Mouse (Mus musculus): ENCODE results near the gene Sirt3.

The Sirt3 gene

DNA sequence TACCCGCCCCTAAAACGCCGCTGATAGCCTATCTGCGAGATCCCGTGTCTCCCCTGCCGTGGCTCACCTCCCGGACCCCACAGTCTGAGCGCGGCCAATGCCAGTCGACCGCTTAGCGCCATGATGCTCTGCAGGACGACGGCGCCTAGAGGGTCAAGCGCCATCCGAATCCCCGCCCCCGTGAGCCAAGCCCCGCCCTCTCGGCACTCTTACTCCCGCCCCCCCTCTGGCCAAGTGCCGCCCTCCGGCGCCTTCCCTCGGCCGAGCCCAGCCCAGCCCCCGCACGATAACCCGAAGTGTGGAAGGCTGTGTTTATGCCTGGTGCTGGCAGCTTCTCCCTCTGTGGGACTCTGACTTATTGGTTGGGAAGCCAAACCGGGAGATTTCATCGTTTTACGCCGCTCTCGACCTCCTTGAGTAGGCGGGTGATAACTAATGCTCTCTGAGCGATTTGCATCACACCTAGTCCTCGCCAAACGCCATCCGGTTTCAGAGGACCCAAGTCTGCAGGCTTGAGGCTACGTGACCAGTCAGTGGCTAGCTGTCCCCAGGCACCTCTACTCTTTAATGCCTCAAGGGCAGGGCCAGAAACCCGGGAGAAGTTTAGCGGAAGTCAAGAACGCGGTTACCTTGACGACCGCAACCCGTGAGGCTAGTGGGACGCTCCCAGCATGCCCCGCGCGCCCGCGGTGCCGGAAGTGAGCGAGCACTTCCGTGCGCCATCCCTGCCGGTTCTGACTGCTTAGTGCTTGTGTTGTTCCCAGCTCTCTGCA lies at the start of gene Sirt3, which contains the start of gene Psmd13:
TSS of gene Sirt3 (minus strand) at position 614 of the 773 bp plus-strand sequence.
TSS of gene Psmd13 (plus strand) at position 273 of the 773 bp plus-strand sequence.
- CTCF ChIA-PET, result no interaction called here

GRCm38 (mm10) chr7:140927181-140927580 lies 45.1 kb upstream of the Sirt3 start:
- CTCF ChIA-PET, result interaction anchor here (0.6 kb wide), 1 partner anchor 10 kb away, joined by 14 read pairs; no protein-coding TSS in a partner anchor

- CTCF ChIA-PET, result no interaction called here
These were observed 41.1 kb upstream of the Sirt3 start for GRCm38 (mm10) chr7:140923070-140923775.

DNA sequence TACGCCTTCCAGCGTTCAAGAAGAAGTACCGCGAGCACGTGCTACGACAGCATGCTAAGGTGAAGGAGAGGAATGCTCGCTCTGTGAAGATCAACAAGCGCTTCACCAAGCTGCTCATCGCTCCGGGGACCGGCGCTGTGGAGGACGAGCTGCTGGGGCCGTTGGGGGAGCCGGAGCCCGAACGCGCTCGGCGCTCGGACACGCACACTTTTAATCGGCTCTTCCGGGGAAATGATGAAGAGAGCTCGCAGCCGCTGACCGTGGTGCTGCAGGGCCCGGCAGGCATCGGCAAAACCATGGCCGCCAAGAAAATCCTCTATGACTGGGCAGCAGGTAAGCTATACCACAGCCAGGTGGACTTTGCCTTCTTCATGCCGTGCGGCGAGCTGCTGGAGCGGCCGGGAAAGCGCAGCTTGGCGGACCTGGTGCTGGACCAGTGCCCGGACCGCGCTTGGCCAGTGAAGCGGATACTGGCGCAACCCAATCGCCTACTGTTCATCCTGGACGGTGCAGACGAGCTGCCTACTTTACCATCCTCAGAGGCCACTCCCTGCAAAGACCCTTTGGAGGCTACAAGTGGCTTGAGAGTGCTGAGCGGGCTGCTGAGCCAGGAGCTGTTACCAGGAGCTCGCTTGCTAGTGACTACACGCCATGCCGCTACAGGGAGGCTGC lies 40.4 kb upstream of the Sirt3 start:
- CTCF ChIA-PET, result no interaction called here

- CTCF ChIA-PET, result interaction anchor here (0.6 to 0.7 kb wide), 2 partner anchors 13 to 262 kb away, joined by 3 to 4 read pairs; no protein-coding TSS in a partner anchor
These were observed 39.3 kb upstream of the Sirt3 start for GRCm38 (mm10) chr7:140921225-140921975.

GRCm38 (mm10) chr7:140920418-140921029 lies 38.4 kb upstream of the Sirt3 start, which contains the start of gene Nlrp6:
TSS of gene Nlrp6 (plus strand) at chr7:140920902.
- CTCF ChIA-PET, result interaction anchor here (0.6 kb wide), 1 partner anchor 263 kb away, joined by 4 read pairs; no protein-coding TSS in a partner anchor

DNA sequence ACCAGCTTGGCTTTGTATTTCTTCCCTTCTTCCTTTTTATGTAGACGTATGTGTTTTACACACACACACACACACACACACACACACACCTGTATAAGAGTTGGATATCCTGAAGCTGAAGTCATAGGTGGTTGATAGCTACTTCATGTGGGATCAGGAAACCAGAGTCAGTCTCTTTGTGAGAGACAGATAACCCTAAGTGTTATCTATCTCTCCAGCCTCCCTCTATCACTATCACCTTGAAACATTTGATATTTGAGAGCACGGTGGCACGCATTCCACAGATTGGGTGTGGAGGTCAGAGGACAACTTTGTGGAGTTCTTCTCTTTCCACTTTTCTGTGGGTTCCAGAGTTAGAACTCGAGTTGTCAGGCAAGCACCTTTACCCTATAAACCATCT lies 37.8 kb upstream of the Sirt3 start:
- CTCF ChIA-PET, result interaction anchor here (0.6 kb wide), 1 partner anchor 228 kb away, joined by 6 read pairs; no protein-coding TSS in a partner anchor

- CTCF ChIA-PET, result no interaction called here
These were observed 32.1 kb upstream of the Sirt3 start for GRCm38 (mm10) chr7:140914031-140914690.

DNA sequence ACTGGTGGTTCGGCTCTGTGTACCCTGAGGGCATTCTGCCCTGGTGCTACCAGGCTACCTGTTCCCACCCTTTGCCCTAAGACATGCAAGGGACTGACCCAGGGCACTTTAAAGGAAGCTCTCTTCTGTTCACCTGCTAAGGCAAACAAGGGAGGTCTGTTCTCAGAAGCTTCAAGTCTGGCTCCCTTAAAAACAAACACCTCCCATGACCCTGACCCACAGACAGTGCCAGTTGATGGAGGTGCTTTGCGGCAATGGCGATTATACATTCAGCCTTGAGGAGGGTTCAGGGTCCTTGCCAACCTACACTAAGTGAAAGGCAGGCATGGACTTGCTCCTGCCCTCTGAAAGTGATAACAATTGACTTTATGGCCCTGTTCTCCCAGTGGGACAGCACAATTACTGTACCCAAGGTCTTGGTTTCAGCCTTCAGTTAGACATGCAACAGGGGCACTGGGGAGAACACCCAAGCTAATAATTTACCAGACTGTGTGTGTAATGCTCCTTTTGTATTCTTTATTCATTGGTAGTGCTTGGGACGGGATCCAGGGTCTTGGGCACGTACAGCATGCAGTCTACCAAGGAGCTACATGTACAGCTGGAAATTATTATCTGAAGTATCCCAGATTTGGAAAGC lies 30.9 kb upstream of the Sirt3 start:
- CTCF ChIA-PET, result interaction anchor here (0.7 kb wide), 1 partner anchor 133 kb away, joined by 7 read pairs; no protein-coding TSS in a partner anchor

- CTCF ChIA-PET, result no interaction called here
These were observed 30.2 kb upstream of the Sirt3 start for GRCm38 (mm10) chr7:140912293-140912692.

- CTCF ChIA-PET, result interaction anchor here (0.6 to 3.1 kb wide), 6 partner anchors 13 to 177 kb away, joined by 3 to 21 read pairs (median 3); no protein-coding TSS in a partner anchor
These were observed 26.6 kb upstream of the Sirt3 start for GRCm38 (mm10) chr7:140908634-140909107.

DNA sequence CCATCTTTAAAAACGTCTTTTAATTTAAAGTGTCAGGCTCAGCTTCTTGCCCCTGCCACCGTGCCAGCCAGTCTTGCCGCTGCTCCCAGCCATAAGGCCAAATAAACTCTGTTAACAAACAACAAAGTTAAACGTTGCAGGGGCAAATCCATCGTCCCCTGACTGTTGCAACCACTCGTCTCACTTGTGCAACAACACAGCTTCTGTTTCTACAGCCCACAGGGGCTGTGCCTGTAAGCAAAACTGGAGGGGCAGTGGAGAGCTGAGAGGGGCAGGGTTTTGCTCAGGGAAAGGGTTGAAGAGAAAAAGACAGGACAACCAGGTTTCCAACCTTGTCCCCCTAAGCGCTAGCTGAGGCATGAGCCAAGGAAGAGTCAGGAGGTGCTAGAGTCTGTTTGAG lies 26.1 kb upstream of the Sirt3 start:
- CTCF ChIA-PET, result interaction anchor here (1.2 to 3.1 kb wide), 3 partner anchors 14 to 164 kb away, joined by 3 to 21 read pairs (median 3); no protein-coding TSS in a partner anchor

DNA sequence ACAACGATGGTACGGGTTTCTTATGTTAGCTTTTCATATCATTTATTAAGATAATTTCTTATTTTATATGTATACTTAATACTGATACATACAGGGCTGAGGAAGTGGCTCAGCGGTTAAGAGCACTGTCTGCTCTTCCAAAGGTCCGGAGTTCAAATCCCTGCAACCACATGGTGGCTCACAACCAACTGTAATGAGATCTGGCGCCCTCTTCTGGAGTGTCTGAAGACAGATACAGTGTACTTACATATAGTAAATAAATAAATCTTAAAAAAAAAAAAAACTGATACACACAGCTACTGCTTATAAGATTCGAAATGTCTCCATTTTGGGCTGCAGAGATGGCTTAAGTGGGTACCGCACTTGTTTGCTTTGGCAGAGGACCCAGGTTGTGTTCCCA lies 25.6 kb upstream of the Sirt3 start:
- CTCF ChIA-PET, result interaction anchor here (1.2 to 3.1 kb wide), 3 partner anchors 14 to 165 kb away, joined by 3 to 21 read pairs (median 3); no protein-coding TSS in a partner anchor

GRCm38 (mm10) chr7:140907131-140907530 lies 25.0 kb upstream of the Sirt3 start:
- CTCF ChIA-PET, result interaction anchor here (3.1 kb wide), 1 partner anchor 141 kb away, joined by 21 read pairs; no protein-coding TSS in a partner anchor

DNA sequence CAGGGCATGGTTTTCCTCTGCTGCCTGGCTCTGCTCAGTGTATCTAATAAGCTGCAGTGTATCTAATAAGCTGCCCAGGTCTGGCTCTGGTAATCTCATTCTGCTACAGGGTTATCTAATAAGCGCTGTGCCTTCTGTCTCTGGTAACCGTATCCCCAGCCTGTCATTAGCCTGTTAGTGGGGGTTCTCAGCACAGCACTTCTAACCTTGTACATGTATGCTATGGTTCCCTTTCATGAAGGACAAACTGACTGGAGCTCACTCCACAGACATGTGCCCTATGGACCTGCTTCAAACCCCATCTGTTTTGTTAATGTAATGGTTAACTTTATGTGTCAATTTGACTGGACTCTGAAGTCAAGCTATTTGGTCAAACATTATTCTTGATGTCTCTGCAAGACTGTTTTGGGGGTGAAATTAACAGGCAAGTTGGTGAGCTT lies 23.6 kb upstream of the Sirt3 start:
- CTCF ChIA-PET, result interaction anchor here (0.7 to 0.9 kb wide), 2 partner anchors 10 to 60 kb away, joined by 4 to 5 read pairs; partner anchors contain the start of gene Scgb1c1

DNA sequence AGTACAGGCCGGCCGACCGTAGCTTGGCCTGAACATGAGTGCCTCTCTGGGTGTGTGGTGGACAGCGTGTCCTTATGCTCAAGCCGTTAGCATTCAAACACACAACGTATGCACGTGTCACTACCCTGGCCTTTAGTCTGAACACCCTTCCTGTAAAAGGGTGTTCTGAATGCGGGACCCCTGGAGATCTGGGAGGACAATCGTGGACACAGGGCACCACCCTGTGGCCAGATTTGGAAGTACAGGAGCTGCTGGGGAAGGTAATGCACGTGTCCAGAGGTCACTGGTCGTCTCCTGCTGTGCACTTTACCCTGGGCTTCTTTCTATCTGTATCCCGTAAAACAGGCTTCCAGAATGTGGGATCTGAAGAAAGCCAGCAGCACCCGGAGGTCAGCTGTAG lies 21.1 kb upstream of the Sirt3 start:
- CTCF ChIA-PET, result interaction anchor here (0.8 to 2.0 kb wide), 5 partner anchors 56 to 149 kb away, joined by 3 to 8 read pairs (median 6); partner anchors contain the start of genes Odf3 and Scgb1c1

- CTCF ChIA-PET, result interaction anchor here (1.7 to 2.0 kb wide), 3 partner anchors 55 to 145 kb away, joined by 6 to 8 read pairs (median 7); partner anchors contain the start of genes Odf3 and Scgb1c1
These were observed 20.1 kb upstream of the Sirt3 start for GRCm38 (mm10) chr7:140902036-140902875.

DNA sequence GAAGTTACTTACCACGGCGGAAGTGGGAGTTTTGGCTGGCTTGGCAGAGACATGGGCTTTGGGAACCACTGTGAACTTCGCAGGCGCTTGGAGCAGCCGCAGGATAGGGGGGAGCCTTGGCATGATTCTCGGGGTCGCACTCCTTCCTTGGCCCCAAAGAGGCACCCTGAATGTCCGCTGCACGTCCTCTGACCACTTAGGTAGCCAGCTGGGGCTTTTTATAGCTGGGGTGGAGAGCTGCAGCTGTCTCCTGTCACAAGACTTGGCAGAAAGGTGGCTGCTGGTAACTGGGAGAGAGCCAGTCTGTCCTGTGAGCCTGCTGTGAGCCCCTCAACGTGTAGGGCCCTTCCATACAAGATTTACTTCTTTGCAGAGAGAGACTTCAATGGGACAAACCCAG lies 18.1 kb upstream of the Sirt3 start, which contains the start of gene Cox8b:
TSS of gene Cox8b (minus strand) at position 227 of the 400 bp plus-strand sequence.
- CTCF ChIA-PET, result no interaction called here

Measured in spleen, embryonic (tissue).